Mouse (Mus musculus): ENCODE measurements around the gene Nkain4. TPM values are rescaled to one million over a fixed set of nuclear protein-coding genes. Genes with fewer than 3 reads are reported as not detected.

Nkain4 gene
- total RNA-seq, 4 experiments from 2014 or later = 6.3 to 8.5 (median 6.8) TPM

GRCm38 (mm10) chr2:180893537-180894028 is 60.9 kb downstream of the Nkain4 start:
- no peak for DNase-seq

- no peak for DNase-seq
Observed at GRCm38 (mm10) chr2:180892841-180893521, 61.5 kb downstream of the Nkain4 start.

DNA sequence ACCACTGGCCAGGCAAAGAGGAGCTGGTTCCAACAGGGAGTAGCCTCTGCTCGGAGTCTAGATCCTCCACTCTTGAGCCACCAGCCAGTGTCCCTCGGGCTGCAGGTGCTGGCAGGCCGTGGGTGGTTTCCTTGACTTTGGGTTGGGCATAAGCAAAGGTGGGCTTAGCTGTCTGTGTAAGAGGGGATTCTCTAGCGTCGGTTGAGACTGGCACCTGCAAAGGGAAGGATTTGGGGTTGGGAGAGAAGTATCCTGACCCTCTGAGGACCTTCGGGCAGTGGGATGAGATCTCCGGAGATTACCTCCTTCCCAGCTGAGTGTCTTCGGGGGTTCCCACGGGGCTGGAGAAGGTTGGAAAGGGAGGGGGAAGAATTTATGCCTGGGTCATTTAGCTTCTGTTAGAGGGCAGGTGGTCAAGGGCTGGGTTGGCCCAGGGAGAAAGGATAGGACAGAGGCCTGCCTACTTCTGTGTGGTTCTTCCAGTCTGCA is 62.6 kb downstream of the Nkain4 start:
- DNase-seq = no peak

DNA sequence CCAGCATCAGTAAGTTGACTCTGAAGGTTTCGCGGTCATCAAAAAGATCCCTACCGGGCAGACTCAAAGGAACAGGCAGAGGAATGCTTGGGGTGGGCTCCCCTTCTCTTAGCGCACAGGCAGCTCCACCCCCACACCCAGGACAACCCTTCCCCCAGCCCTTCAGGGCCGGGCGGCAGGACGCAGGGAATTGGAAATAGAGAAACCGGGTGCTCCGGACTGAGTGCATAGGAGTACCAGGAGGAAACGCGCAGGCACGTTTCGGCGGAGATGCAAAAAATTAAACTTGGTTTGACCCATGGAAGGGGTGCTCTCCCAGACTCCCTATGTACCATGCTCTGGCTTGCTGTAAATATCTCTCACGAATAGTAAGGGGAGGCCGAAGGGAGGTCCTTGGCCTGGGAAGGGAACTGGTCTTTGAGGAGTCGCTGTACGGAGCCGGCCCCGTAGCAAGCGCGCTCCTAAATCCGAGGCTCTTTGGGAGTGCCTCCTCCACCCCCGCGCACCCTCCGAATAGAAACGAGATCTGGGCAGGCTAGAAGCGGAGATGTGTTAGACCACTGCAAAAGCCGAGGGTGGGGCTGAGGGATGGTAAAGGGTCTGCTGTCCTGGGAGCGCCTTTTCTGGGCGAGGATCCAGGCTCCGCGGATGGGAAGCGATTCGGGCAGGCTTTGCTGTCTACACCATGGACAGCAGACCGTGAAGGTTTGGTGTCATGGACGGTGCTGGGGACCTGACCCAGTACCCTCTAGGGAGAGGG is 63.2 kb downstream of the Nkain4 start:
- DNase-seq = no peak

GRCm38 (mm10) chr2:180890422-180891074 is 64.0 kb downstream of the Nkain4 start:
- no peak for DNase-seq

DNA sequence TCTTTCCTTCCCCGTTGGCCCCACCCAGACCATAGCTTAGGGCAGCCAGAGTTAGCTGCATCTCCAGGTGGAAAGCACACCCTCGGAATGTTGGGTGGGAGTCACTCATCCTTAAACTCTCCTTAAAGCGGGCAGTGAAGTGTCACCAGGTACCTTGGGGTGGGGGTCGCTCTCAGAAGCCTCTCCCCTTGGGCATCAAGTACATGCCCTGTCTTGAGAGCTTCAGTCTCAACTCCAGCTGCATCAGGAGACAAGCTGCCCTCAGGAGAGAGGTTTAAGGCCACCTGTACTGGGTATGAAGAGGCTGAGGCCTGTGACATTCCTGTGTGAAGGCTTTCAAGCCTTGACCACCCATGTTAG is 64.6 kb downstream of the Nkain4 start:
- DNase-seq = no peak

- no peak for DNase-seq
Observed at GRCm38 (mm10) chr2:180889271-180889920, 65.1 kb downstream of the Nkain4 start.

GRCm38 (mm10) chr2:180885270-180885669 is 69.2 kb downstream of the Nkain4 start:
- DNase-seq = no peak

Small RNA genes lying within 50 kb of the gene (microRNA-seq; reads per million reads assigned to microRNA genes)
- 0 to 0.17 reads per million in 2 experiments for gene Mir124a-3

Other genes with a start within 250 kb of the Nkain4 start
- gene Dido1, start 244.7 kb downstream of the Nkain4 start, total RNA-seq (2022) = 10 to 100 TPM; 41.3 to 60.8 (median 49.4) TPM
- 10 to 100 TPM; 58.4 to 65.5 (median 64.0) TPM for gene Gid8, start 244.6 kb downstream of the Nkain4 start, total RNA-seq (2022)
- gene Slc17a9, start 229.4 kb downstream of the Nkain4 start, total RNA-seq (2022) = 1 to 10 TPM in 2 of 4 experiments, under 1 TPM in 2; 0.81 to 2.3 (median 1.1) TPM
- not detected for gene Bhlhe23, start 177.8 kb downstream of the Nkain4 start, total RNA-seq (2022)
- 10 to 100 TPM; 46.5 to 59.6 (median 53.0) TPM for gene Ythdf1, start 33.8 kb downstream of the Nkain4 start, total RNA-seq (2022)
- not detected for gene Birc7, start 25.7 kb downstream of the Nkain4 start, total RNA-seq (2022)
- 10 to 100 TPM; 50.9 to 76.4 (median 62.9) TPM for gene Arfgap1, start 12.5 kb upstream of the Nkain4 start, total RNA-seq (2022)
- 1 to 10 TPM; 2.3 to 4.5 (median 4.2) TPM for gene Col20a1, start 31.8 kb upstream of the Nkain4 start, total RNA-seq (2022)
- gene Chrna4, start 88.8 kb upstream of the Nkain4 start, total RNA-seq (2022) = 10 to 100 TPM; 12.0 to 27.7 (median 20.5) TPM
- gene Kcnq2, start 180.6 kb upstream of the Nkain4 start, total RNA-seq (2022) = 10 to 100 TPM in 2 of 4 experiments, 1 to 10 TPM in 2; 5.8 to 14.8 (median 10.0) TPM
- 10 to 100 TPM; 65.8 to 85.9 (median 68.2) TPM for gene Eef1a2, start 202.3 kb upstream of the Nkain4 start, total RNA-seq (2022)
- 10 to 100 TPM; 66.8 to 74.0 (median 69.9) TPM for gene Ppdpf, start 232.5 kb upstream of the Nkain4 start, total RNA-seq (2022)
- gene Ptk6, start 248.1 kb upstream of the Nkain4 start, total RNA-seq (2022) = under 1 TPM in 3 of 4 experiments, not detected in 1; 0.10 to 0.40 (median 0.13) TPM

Data from adrenal gland, adult 8-10 months (tissue).